Mouse (Mus musculus): ENCODE data around the gene Abce1.

Abce1 gene

DNA sequence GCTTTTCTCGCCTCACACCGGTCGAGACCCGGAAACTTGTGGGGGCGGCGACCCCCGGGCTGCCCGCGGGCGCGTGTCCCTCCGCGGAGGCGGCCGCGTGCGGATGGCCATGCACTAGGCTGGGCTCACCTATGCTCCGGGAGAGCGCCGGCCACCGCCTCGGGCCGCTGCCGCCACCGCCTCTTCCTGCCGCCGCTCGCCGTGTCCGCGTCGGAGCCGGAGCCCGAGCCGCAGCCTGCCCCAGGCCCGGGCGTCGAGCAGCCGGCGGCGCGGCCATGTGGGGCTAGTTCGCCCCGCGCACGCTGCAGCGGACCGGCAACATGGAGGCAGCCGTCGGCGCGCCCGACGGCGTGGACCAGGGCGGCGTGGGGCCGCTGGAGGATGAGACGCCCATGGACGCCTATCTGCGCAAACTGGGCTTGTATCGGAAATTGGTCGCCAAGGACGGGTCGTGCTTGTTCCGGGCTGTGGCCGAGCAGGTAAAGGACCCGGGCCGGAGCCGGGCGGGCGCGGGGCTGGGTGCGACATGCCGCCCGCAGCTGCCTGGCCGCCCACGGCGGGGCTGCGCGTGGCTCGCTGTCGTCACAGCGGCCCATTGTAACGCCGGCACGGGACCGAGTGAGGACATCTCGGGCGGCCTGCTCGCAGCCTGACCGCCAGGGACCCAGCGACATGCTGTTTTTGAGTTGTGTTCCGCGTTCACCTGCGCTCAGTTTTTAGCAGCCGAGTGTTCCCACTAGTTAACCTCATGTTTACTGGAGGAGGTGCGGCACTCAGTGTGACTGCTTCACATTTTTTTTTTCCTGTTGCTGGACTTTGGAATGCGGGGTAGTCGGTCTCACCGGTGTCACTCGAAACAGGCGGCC lies 71.7 kb downstream of the Abce1 start, which contains the start of gene Otud4:
Gene Otud4 (plus strand): TSS at position 33 of the 866 bp plus-strand sequence.
- peak; percentile 28 for DNase-seq (ENCODE audit: low read depth in 2 of 2, low spot score in 2 of 2)

- peak; percentile 97 to 98 for DNase-seq (ENCODE audit: low read depth in 2 of 2, low spot score in 2 of 2)
Measured at GRCm38 (mm10) chr8:79638707-79639549, 72.6 kb downstream of the Abce1 start.

DNA sequence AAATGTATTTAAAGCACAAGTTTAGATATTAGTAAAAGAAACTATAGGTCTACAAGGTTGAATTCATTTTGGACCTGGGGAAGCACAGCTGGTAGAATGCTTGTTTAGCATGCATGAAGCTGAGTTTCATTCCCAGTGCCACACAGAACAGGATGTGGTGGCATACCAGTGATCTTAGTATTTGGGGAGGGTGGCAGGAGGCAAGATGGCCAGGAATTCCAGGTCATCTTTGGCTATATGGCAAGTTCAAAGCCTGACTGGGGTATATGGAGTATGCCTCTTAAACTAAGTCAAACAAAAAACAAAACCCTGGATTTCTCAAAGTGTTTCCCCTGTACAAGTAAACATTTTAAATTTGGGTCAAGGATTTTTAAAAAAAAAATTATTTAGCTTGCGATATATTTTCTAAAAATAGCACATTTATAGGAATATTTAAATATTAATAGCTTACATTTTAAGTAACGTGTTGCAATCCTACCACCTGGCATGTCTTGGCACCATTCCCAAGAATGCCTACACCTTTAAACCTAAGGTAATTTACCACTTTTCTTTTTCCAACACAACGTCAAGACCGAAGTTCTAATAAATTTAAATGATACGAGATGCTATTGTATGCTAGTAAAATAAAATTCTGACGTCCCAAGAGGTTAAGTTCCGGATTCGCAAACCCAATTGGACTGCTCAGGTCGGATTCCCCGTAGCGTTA lies 73.4 kb downstream of the Abce1 start:
- no peak for DNase-seq (ENCODE audit: low read depth in 2 of 2, low spot score in 2 of 2)

DNA sequence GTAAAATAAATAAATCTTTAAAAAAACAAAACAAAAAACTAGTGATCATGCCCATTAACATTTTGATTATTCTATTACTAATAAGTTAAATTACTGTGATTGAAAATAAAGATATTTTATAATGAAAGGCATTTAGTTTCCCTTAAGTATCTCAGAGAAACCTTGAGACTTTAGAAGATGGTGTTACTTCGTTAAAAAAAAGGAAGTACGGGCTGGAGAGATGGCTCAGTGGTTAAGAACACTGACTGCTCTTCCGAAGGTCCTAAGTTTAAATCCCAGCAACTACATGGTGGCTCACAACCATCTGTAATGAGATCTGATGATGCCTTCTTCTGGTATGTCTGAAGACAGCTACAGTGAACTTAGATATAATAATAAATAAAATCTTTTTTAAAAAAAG lies 74.3 kb downstream of the Abce1 start:
- no peak for DNase-seq (ENCODE audit: low read depth in 2 of 2, low spot score in 2 of 2)

DNA sequence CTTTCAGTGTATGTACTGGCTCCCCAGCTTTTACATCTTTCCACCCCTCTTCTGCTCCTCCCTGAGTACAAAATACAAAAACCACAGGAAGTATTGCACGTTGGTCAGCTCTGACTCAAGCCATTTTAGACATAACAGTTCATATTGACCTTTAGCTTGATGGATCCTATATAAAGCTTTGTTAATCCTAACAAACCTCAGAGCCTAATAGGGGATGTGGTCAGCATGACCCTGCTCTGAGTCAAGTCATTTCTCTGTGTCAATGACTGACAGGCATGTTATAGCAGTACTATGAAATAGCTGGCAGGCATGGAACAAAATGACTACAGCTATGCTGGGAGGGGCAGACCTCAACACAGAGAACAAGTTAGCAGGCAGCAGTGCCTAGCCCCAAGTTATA lies 75.4 kb downstream of the Abce1 start:
- DNase-seq (ENCODE audit: low read depth in 2 of 2, low spot score in 2 of 2), result no peak

- DNase-seq (ENCODE audit: low read depth in 2 of 2, low spot score in 2 of 2), result no peak
Measured at GRCm38 (mm10) chr8:79635491-79635890, 76.0 kb downstream of the Abce1 start.
